Mouse (Mus musculus): ENCODE measurements at regions not wholly inside any gene's neighbourhood (a gene's known extent, or its start where the extent isn't known, plus 50 kb on each side); places are given as distances from the start of the nearest gene placed in this dataset.

DNA sequence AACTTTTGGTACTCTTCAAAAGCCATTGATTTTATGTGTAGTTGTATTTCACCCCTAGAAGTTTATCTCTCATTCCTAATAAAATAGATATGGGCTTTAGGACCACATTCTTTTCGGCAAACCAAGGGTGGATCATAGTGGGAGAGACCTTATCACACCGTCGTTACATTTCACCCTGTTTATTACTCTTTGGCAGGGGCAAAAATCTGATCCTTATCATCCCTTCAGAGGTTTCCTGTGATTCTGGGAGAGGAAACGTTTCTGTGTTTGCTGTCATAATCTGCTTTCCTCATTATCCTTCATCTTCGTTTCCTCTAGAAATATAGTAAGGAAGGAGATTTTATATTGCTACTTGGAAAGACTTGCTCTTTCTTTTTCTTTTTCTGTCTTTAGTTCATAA is 290.0 kb upstream of the Hs3st1 start:
- no peaks in the 10 kb centered on the region for H3K27me3 ChIP-seq (replicated peaks)
- no peaks in the 10 kb centered on the region for H3K36me3 ChIP-seq (replicated peaks in 1 of 2; ENCODE audit: control insufficient read depth in 1 of 2, insufficient read depth in 1 of 2, low read length in 1 of 2)
- no peak for DNase-seq (ENCODE audit: extremely low read depth)
- H3K79me2 ChIP-seq (replicated peaks; ENCODE audit: control insufficient read depth, extremely low read depth, insufficient read depth, poor library complexity, severe bottlenecking) = no peaks in the 10 kb centered on the region
- H3K4me1 ChIP-seq (ENCODE audit: control insufficient read depth in 1 of 2, insufficient read depth in 2 of 2) = no peaks in the 10 kb centered on the region
- no peak overlapping the region for H3K4me2 ChIP-seq (ENCODE audit: insufficient read depth, low read depth, poor library complexity, severe bottlenecking)
- no peak for TF ChIP-seq UBTF (IDR thresholded peaks at IDR 0.05; ENCODE audit: low read depth, low read length)
- TF ChIP-seq ELF1 (IDR thresholded peaks at IDR 0.05; ENCODE audit: low read depth, low read length) = no peak
- TF ChIP-seq ZNF384 (IDR thresholded peaks at IDR 0.05; ENCODE audit: low read depth, low read length) = no peak
- no peak for TF ChIP-seq MAZ (IDR thresholded peaks at IDR 0.05; ENCODE audit: low read depth, low read length)
- no peak for TF ChIP-seq RAD21 (IDR thresholded peaks at IDR 0.05; ENCODE audit: low read depth, low read length)
- no peak for TF ChIP-seq ZKSCAN1 (IDR thresholded peaks at IDR 0.05; ENCODE audit: borderline replicate concordance, low read depth, low read length)
- TF ChIP-seq SIN3A (IDR thresholded peaks at IDR 0.05; ENCODE audit: low read length) = no peak
- TF ChIP-seq MAFK (IDR thresholded peaks at IDR 0.05; ENCODE audit: insufficient replicate concordance, low read length) = no peak
- TF ChIP-seq CHD2 (IDR thresholded peaks at IDR 0.05; ENCODE audit: low read length) = no peak
- no peak for TF ChIP-seq POLR2AphosphoS2 (IDR thresholded peaks at IDR 0.05; ENCODE audit: low read depth, low read length)
- no peak for TF ChIP-seq EP300 (IDR thresholded peaks at IDR 0.05; ENCODE audit: low read length)
- no peak for TF ChIP-seq E2F4 (IDR thresholded peaks at IDR 0.05; ENCODE audit: insufficient replicate concordance, low read depth, low read length)
- TF ChIP-seq RCOR1 (conservative IDR thresholded peaks at IDR 0.05; ENCODE audit: low read depth, low read length) = no peak
- TF ChIP-seq IRF4 (IDR thresholded peaks at IDR 0.05; ENCODE audit: low read depth, low read length) = no peak
- no peak for TF ChIP-seq GABPA (IDR thresholded peaks at IDR 0.05; ENCODE audit: insufficient replicate concordance, low read depth, low read length)
- no peak overlapping the region for H3K27ac ChIP-seq (ENCODE audit: insufficient read depth, low read depth)
- no peak overlapping the region for H3K4me3 ChIP-seq (replicated peaks in 1 of 3; ENCODE audit: low read depth in 2 of 3, low read length in 2 of 3, poor library complexity in 1 of 3)
- dilution Hi-C loops (cut with MboI; ENCODE audit: extremely low pct_ligation_motif_present, extremely low pct_unique_long_range_greater_than_20kb, low sequenced_read_pairs) = no loop called here
- no peaks in the 10 kb centered on the region for H3K9me3 ChIP-seq (replicated peaks; ENCODE audit: low read length)
- in situ Hi-C loops (cut with MboI; ENCODE audit: low pct_ligation_motif_present, low pct_unique_long_range_greater_than_20kb, low sequenced_read_pairs) = no loop called here
- no peak overlapping the region for H3K9ac ChIP-seq (ENCODE audit: insufficient read depth, low read depth)

DNA sequence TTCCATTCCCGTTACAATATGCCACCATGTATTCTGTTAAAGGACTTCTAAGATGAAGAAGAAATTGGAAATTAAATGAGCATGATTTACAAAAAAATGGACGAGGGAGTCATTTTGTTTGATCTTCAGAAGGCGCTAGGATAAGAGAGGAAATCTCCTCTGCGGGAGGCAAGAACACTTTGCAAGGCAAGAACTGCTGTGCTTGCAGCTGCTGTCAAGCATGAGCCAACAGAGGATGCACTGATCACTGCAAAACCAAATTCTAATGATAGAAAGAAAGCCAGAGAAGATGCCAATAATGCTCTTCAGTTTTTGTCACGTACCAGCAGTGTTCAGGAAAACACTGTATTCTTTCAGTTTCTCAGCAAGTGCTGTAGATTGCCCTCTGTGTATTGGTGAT is 279.2 kb upstream of the Hs3st1 start:
- no peak for TF ChIP-seq MYC (IDR thresholded peaks at IDR 0.05; ENCODE audit: low read depth, low read length)
- TF ChIP-seq EP300 (IDR thresholded peaks at IDR 0.05; ENCODE audit: low read length) = no peak
- TF ChIP-seq GABPA (IDR thresholded peaks at IDR 0.05; ENCODE audit: insufficient replicate concordance, low read depth, low read length) = no peak
- no peak for TF ChIP-seq SMC3 (IDR thresholded peaks at IDR 0.05; ENCODE audit: low read depth, low read length)
- no peak for TF ChIP-seq RAD21 (IDR thresholded peaks at IDR 0.05; ENCODE audit: low read depth, low read length)
- no peak for TF ChIP-seq MEF2A (IDR thresholded peaks at IDR 0.05; ENCODE audit: borderline replicate concordance, low read depth, low read length)
- no peak for TF ChIP-seq CTCF (conservative IDR thresholded peaks at IDR 0.05 in 1 of 2, IDR thresholded peaks at IDR 0.05 in 1 of 2; ENCODE audit: low read depth in 2 of 2, low read length in 2 of 2)
- TF ChIP-seq ETS1 (conservative IDR thresholded peaks at IDR 0.05; ENCODE audit: low read depth, low read length) = no peak
- no peak for TF ChIP-seq E2F4 (IDR thresholded peaks at IDR 0.05; ENCODE audit: insufficient replicate concordance, low read depth, low read length)
- in situ Hi-C loops (cut with MboI; ENCODE audit: low pct_ligation_motif_present, low pct_unique_long_range_greater_than_20kb, low sequenced_read_pairs) = no loop called here
- Histone ChIP-seq H3K4me3 (replicated peaks in 1 of 3; ENCODE audit: low read depth in 2 of 3, low read length in 2 of 3, poor library complexity in 1 of 3) (no peak overlapping the region), H3K9ac (ENCODE audit: insufficient read depth, low read depth) (no peak overlapping the region), H3K4me2 (ENCODE audit: insufficient read depth, low read depth, poor library complexity, severe bottlenecking) (no peak overlapping the region), H3K36me3 (replicated peaks in 1 of 2; ENCODE audit: control insufficient read depth in 1 of 2, insufficient read depth in 1 of 2, low read length in 1 of 2) (no peaks in the 10 kb centered on the region), H3K27ac (ENCODE audit: insufficient read depth, low read depth) (no peak overlapping the region), H3K79me2 (replicated peaks; ENCODE audit: control insufficient read depth, extremely low read depth, insufficient read depth, poor library complexity, severe bottlenecking) (no peaks in the 10 kb centered on the region), H3K9me3 (replicated peaks; ENCODE audit: low read length) (no peaks in the 10 kb centered on the region), H3K4me1 (ENCODE audit: control insufficient read depth in 1 of 2, insufficient read depth in 2 of 2) (no peaks in the 10 kb centered on the region), H3K27me3 (replicated peaks) (no peaks in the 10 kb centered on the region)
- dilution Hi-C loops (cut with MboI; ENCODE audit: extremely low pct_ligation_motif_present, extremely low pct_unique_long_range_greater_than_20kb, low sequenced_read_pairs) = no loop called here
- no peak for DNase-seq (ENCODE audit: extremely low read depth)
